Mouse (Mus musculus): ENCODE measurements at regions not wholly inside any gene's neighbourhood (a gene's known extent, or its start where the extent isn't known, plus 50 kb on each side); places are given as distances from the start of the nearest gene placed in this dataset.
A peak's percentile ranks its signal among the peaks of the same experiment; 100 is the strongest.

DNA sequence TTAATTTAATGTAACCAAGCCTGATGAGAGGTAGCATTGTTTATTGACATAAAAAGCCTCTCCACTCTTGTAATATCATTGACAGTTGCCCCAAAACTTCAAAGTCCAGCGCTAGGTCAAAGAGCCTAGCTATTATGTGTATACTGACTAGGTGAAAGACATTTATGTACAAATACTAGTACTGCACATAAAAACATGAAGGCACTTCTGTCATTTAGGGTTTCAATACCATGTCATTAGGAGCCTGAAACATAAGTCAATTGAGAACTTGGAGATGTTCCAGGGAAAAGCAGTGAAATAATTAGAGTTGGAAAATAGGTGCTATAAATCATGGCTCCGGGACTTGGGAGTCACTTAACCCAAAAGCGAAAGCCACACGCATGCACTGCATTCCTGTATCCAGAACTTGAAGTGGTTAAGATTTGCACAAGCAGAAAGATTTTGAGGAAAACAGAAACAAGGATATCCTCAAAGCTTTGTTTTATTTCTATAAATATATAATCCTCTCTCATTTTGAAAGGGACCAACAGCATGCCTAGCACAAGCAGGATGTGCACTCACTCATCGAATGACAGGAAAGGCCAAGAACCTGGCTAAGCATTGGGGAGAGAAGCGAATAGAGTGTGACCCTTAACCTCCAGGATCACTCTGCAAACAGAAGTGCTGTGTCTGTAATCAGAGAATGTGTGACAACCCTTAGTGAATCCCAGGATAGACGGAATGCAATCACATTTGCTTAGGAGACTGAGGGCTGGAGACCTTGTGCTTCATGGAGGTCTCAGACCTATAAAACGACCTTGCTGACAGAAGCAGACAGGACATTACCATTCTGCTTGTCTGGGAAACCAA, 176.3 kb upstream of the Crim1 start:
- no peak for DNase-seq (ENCODE audit: low spot score)
- no peak overlapping the region for H3K4me3 ChIP-seq
- H3K27me3 ChIP-seq (ENCODE audit: low read depth, poor library complexity, severe bottlenecking), result no peaks in the 10 kb centered on the region
- no peaks in the 10 kb centered on the region for H3K4me1 ChIP-seq
- no peaks in the 10 kb centered on the region for H3K9me3 ChIP-seq (replicated peaks)
- 74% methylated on average over 8 of the region's 8 CpGs for WGBS
- H3K36me3 ChIP-seq, result no peaks in the 10 kb centered on the region
- no peak overlapping the region for H3K27ac ChIP-seq (replicated peaks)

DNA sequence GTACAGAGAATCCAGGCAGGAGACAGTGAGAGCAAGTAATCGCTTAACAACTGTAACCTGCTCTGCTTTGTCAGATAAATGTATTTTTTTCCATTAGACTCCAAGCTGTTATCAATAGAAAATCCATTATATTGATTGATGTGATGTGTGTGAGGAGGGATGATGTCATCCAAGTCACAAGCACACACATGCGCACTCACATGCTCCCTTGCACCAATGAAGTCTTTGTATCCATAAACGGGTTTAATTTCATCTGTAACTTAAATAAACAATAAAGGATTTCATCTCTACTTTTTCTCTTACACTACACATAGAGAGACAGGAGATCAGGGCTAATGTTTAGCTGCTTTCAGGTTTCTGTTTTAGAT, 175.7 kb upstream of the Crim1 start:
- 91% methylated on average over 3 of the region's 3 CpGs for WGBS
- Histone ChIP-seq H3K4me1 (no peaks in the 10 kb centered on the region), H3K27ac (replicated peaks) (no peak overlapping the region)

DNA sequence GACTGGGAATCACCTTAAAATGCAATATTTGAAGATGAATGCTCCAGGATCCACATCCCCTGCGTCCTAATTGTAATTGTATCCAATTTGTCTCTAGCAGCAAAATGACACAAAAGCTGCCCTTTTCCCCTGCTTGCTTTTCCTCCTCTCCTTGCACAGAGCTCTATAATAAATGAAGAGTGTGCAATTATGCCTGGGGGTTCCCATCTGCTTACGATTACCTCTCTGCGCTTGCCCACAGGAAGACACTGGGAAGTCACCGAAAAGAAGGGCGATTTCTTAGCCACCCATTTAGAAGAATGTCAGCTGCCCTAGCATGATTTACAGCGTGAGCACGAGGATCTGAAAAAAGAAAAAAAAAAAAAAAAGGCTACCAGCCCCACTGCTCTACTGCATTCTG, 174.8 kb upstream of the Crim1 start:
- no peaks in the 10 kb centered on the region for H3K4me1 ChIP-seq
- DNase-seq (ENCODE audit: low spot score), result no peak
- H3K27ac ChIP-seq (replicated peaks), result no peak overlapping the region
- no peaks in the 10 kb centered on the region for H3K27me3 ChIP-seq (ENCODE audit: low read depth, poor library complexity, severe bottlenecking)
- H3K9me3 ChIP-seq (replicated peaks), result 0 out of 2 replicates have a peak, but pooled peaks cover 2% of the 10 kb centered on the region
- H3K4me3 ChIP-seq, result no peak overlapping the region
- WGBS, result 76% methylated on average over 7 of the region's 7 CpGs
- no peaks in the 10 kb centered on the region for H3K36me3 ChIP-seq

More for the DNA sequence above, 175.7 kb upstream of the Crim1 start:
- Histone ChIP-seq H3K9me3 (replicated peaks) (no peaks in the 10 kb centered on the region), H3K4me3 (no peak overlapping the region), H3K27me3 (ENCODE audit: low read depth, poor library complexity, severe bottlenecking) (no peaks in the 10 kb centered on the region), H3K36me3 (no peaks in the 10 kb centered on the region)
- DNase-seq (ENCODE audit: low spot score), result no peak

GRCm38 (mm10) chr17:78035648-78036047, 164.4 kb upstream of the Crim1 start:
- no peak overlapping the region for H3K27ac ChIP-seq (replicated peaks)
- WGBS, result 86% methylated on average over 3 of the region's 3 CpGs
- DNase-seq (ENCODE audit: low spot score), result no peak
- H3K4me1 ChIP-seq, result no peaks in the 10 kb centered on the region
- H3K4me3 ChIP-seq, result no peak overlapping the region
- H3K9me3 ChIP-seq (replicated peaks), result no peaks in the 10 kb centered on the region
- H3K27me3 ChIP-seq (ENCODE audit: low read depth, poor library complexity, severe bottlenecking), result no peaks in the 10 kb centered on the region
- H3K36me3 ChIP-seq, result no peaks in the 10 kb centered on the region

DNA sequence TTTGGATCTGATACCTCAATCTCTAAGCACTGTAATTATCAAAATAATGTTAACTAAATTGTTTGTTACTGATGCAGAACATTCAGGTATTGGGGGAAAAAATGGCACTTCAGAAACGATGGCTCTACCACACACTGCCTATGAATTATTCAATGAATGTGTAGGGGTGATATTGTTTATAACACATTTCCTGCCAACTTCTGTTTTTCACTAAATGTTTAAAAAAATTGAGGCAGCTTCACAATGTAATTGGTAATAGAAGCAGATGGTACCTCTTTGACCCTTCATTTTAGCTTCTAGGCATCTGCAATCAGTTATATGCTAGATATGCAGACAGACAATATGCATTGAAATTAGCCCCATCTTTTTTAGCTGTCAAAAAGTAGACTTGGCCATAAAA, 159.7 kb upstream of the Crim1 start:
- no peaks in the 10 kb centered on the region for H3K4me1 ChIP-seq

DNA sequence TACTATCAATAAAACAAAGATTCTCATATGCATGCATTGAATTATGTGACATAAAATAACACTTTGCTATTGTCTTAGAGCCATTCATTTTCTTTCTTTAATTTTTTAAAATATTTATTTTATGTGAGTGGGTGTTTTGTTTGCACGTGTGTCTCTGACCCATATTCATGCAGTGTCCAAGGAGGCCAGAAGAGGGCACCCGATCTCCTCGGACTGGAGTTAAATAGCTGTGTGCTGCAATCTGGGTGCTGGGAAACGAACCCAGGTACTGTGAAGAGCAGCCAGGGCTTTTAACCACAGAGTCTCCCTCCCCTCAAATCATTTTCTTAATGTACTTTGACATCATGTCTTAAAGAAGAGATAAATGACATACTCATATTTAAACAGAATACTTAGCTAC, 158.8 kb upstream of the Crim1 start:
- 87% methylated on average over 4 of the region's 4 CpGs for WGBS
- DNase-seq (ENCODE audit: low spot score), result no peak
- Histone ChIP-seq H3K4me1 (no peaks in the 10 kb centered on the region), H3K36me3 (no peaks in the 10 kb centered on the region), H3K4me3 (no peak overlapping the region), H3K27ac (replicated peaks) (no peak overlapping the region), H3K27me3 (ENCODE audit: low read depth, poor library complexity, severe bottlenecking) (no peaks in the 10 kb centered on the region), H3K9me3 (replicated peaks) (peaks cover 4% of the 10 kb centered on the region; the same call in 1 of the 2 replicates)

More for the DNA sequence above, 159.7 kb upstream of the Crim1 start:
- 95% methylated on average over 1 of the region's 1 CpGs for WGBS
- no peaks in the 10 kb centered on the region for H3K27me3 ChIP-seq (ENCODE audit: low read depth, poor library complexity, severe bottlenecking)
- peaks cover 4% of the 10 kb centered on the region; the same call in 1 of the 2 replicates for H3K9me3 ChIP-seq (replicated peaks)
- no peak for DNase-seq (ENCODE audit: low spot score)
- H3K4me3 ChIP-seq, result no peak overlapping the region
- H3K27ac ChIP-seq (replicated peaks), result no peak overlapping the region
- H3K36me3 ChIP-seq, result no peaks in the 10 kb centered on the region

- 86% methylated on average over 9 of the region's 9 CpGs for WGBS
- Histone ChIP-seq H3K4me3 (no peak overlapping the region), H3K27me3 (ENCODE audit: low read depth, poor library complexity, severe bottlenecking) (no peaks in the 10 kb centered on the region), H3K9me3 (replicated peaks) (no peaks in the 10 kb centered on the region), H3K36me3 (no peaks in the 10 kb centered on the region), H3K27ac (replicated peaks) (no peak overlapping the region), H3K4me1 (no peaks in the 10 kb centered on the region)
- DNase-seq (ENCODE audit: low spot score), result no peak
These were observed 150.3 kb upstream of the Crim1 start for GRCm38 (mm10) chr17:78049766-78050165.

DNA sequence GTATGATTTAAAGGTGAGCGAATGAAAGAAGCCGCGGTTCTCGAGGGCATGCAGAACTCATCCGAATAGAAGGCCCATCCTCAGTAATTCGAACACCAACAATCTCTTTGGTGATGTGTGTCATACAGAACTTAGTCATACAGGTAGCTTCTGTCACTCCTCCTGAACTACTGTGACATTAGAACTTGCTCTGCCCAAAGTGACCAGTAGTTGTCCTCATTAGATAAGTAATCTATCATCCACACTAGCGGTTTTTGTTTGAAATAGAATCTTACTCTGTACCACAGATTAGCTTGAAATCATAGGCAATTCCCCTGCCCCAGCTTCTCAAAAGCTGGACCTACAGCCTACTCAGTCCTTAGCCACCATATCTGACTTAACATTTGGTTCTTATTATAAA, 149.8 kb upstream of the Crim1 start:
- no peaks in the 10 kb centered on the region for H3K4me1 ChIP-seq
- 88% methylated on average over 7 of the region's 7 CpGs for WGBS
- no peak overlapping the region for H3K4me3 ChIP-seq
- H3K9me3 ChIP-seq (replicated peaks), result no peaks in the 10 kb centered on the region
- H3K27ac ChIP-seq (replicated peaks), result no peak overlapping the region
- no peaks in the 10 kb centered on the region for H3K36me3 ChIP-seq
- no peaks in the 10 kb centered on the region for H3K27me3 ChIP-seq (ENCODE audit: low read depth, poor library complexity, severe bottlenecking)
- DNase-seq (ENCODE audit: low spot score), result no peak

DNA sequence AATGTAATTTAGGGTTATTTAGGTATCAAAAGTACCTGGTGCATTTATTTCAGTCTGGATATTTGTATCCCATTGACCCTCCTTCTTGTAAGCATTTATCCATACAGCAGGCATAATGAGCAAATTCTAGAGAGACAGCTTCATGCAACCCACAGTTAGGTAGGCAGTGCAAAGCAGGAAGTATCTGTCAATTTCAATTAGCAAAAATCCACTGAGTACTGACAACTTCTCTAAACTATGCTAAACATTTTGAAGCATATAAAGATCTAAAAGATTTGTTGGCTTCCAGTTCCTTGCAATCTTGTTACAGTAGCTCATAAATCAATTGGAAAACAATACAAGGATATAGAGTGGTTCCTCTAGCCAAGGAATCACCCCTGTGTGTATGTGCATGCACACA, 124.2 kb upstream of the Crim1 start:
- Histone ChIP-seq H3K4me1 (no peaks in the 10 kb centered on the region), H3K27ac (replicated peaks) (no peak overlapping the region), H3K4me3 (no peak overlapping the region), H3K9me3 (replicated peaks) (no peaks in the 10 kb centered on the region), H3K27me3 (ENCODE audit: low read depth, poor library complexity, severe bottlenecking) (no peaks in the 10 kb centered on the region), H3K36me3 (no peaks in the 10 kb centered on the region)
- DNase-seq (ENCODE audit: low spot score), result no peak

DNA sequence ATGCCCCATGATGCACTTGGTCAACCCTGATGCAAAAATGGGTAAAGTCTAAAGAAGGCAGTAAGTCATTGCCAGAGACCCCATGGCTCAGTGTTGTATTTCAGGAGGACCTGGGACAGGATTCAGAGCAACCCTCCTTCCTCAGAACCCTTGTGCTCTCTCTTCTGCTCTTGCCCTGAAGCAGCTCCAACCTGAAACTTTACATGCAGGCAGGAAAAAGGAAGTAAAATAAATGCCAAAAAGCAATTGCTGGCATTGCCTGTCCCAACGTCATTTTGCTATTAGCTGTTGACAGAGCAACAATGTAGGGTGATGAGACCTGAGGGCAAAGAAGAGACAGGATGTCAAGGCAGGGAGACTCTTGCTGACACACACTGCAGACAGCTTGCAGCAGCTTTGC, 121.7 kb upstream of the Crim1 start:
- WGBS, result 61% methylated on average over 1 of the region's 1 CpGs
- Histone ChIP-seq H3K36me3 (no peaks in the 10 kb centered on the region), H3K27ac (replicated peaks) (no peak overlapping the region), H3K27me3 (ENCODE audit: low read depth, poor library complexity, severe bottlenecking) (no peaks in the 10 kb centered on the region), H3K9me3 (replicated peaks) (no peaks in the 10 kb centered on the region), H3K4me1 (no peaks in the 10 kb centered on the region), H3K4me3 (no peak overlapping the region)
- no peak for DNase-seq (ENCODE audit: low spot score)

- no peaks in the 10 kb centered on the region for H3K9me3 ChIP-seq (replicated peaks)
- H3K36me3 ChIP-seq, result no peaks in the 10 kb centered on the region
- no peak overlapping the region for H3K4me3 ChIP-seq
- WGBS, result 30% methylated on average over 4 of the region's 4 CpGs
- H3K27me3 ChIP-seq (ENCODE audit: low read depth, poor library complexity, severe bottlenecking), result no peaks in the 10 kb centered on the region
- H3K27ac ChIP-seq (replicated peaks), result 0 out of 2 replicates have a peak overlapping the region, but pooled peaks have one; percentile 23
- DNase-seq (ENCODE audit: low spot score), result no peak
- H3K4me1 ChIP-seq, result peaks cover 4% of the 10 kb centered on the region
These were observed 115.6 kb upstream of the Crim1 start for GRCm38 (mm10) chr17:78084419-78084818.

DNA sequence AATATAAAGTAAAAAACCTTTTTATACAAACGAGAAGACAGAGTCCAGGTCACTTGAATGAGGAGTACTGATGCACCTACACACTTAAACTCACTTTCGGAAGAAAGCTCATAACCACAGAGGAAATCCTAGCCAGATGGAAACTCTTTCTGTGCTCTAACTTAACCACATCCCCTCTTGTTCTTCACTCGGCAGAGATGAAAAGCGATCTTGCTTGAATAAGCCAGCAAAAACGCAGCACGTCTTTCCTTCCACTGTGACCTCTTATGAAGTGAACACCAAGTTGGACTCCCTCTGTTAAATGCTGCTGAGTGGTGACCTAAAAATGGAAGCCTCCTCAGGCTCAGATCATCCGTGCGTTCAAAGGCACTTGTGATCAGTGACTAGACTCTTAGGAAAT, 113.1 kb upstream of the Crim1 start:
- no peak overlapping the region for H3K27ac ChIP-seq (replicated peaks)
- no peak for DNase-seq (ENCODE audit: low spot score)

GRCm38 (mm10) chr17:78097699-78098098, 102.3 kb upstream of the Crim1 start:
- H3K9me3 ChIP-seq (replicated peaks), result no peaks in the 10 kb centered on the region
- 47% methylated on average over 1 of the region's 1 CpGs for WGBS
- no peaks in the 10 kb centered on the region for H3K36me3 ChIP-seq
- no peaks in the 10 kb centered on the region for H3K27me3 ChIP-seq (ENCODE audit: low read depth, poor library complexity, severe bottlenecking)
- no peak for DNase-seq (ENCODE audit: low spot score)
- no peak overlapping the region for H3K27ac ChIP-seq (replicated peaks)
- H3K4me3 ChIP-seq, result no peak overlapping the region
- no peaks in the 10 kb centered on the region for H3K4me1 ChIP-seq

More for the DNA sequence above, 113.1 kb upstream of the Crim1 start:
- peaks cover 4% of the 10 kb centered on the region for H3K4me1 ChIP-seq
- H3K4me3 ChIP-seq, result no peak overlapping the region
- 86% methylated on average over 8 of the region's 8 CpGs for WGBS
- no peaks in the 10 kb centered on the region for H3K36me3 ChIP-seq
- no peaks in the 10 kb centered on the region for H3K9me3 ChIP-seq (replicated peaks)
- H3K27me3 ChIP-seq (ENCODE audit: low read depth, poor library complexity, severe bottlenecking), result no peaks in the 10 kb centered on the region

Data from midbrain, embryonic 10.5 days (tissue).